Mouse (Mus musculus): Measurements from ENCODE around the gene Atp1b3.
A peak's percentile ranks its signal among the peaks of the same experiment; 100 is the strongest.
"Not testable (repeated sequence)": the region's sequence is repeated elsewhere in the genome, so short reads cannot be mapped to it uniquely, and the experiment has no call there.

The Atp1b3 gene

GRCm38 (mm10) chr9:96364141-96364838, at the start of gene Atp1b3:
Atp1b3 (minus strand) TSS chr9:96364442.
- peak; percentile 96 for DNase-seq (ENCODE audit: low spot score in 2 of 2)

- DNase-seq (ENCODE audit: low spot score in 2 of 2): no peak
Measured at GRCm38 (mm10) chr9:96412821-96413405, 48.7 kb upstream of the Atp1b3 start.

DNA sequence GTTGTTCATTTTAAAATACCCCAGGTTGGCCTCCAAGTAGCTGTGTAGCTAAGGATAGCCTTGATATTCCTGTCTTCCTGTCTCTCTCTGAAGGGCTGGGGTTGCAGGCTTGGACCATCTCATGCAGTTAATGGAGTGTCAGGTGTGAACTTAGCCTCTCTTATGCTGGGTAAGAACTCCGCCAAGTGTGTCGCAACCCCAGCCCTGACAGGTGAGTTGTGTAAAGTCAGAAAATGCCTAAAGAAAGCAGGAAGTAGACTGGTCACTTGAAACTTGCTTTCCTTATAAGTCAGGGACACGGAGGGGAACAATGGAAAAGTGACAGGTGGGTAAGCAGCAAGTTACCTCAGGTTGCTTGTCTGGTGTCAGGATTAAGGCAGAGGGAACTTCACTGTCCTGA, 40.1 kb upstream of the Atp1b3 start:
- no peak for DNase-seq (ENCODE audit: low spot score in 2 of 2)

DNA sequence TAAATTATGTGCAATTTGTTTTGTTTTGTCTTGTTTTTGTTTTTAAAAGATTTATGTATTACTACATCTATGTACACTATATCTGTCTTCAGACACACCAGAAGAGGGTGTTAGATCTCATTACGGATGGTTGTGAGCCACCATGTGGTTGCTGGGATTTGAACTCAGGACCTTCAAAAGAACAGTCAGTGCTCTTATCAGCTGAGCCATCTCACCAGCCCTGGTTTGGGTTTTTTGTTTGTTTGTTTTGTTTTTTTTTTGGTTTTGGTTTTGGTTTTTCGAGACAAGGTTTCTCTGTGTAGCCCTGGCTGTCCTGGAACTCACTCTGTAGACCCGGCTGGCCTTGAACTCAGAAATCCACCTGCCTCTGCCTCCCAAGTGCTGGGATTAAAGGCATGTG, 35.7 kb upstream of the Atp1b3 start:
- DNase-seq (ENCODE audit: low spot score in 2 of 2): not testable (repeated sequence)

DNA sequence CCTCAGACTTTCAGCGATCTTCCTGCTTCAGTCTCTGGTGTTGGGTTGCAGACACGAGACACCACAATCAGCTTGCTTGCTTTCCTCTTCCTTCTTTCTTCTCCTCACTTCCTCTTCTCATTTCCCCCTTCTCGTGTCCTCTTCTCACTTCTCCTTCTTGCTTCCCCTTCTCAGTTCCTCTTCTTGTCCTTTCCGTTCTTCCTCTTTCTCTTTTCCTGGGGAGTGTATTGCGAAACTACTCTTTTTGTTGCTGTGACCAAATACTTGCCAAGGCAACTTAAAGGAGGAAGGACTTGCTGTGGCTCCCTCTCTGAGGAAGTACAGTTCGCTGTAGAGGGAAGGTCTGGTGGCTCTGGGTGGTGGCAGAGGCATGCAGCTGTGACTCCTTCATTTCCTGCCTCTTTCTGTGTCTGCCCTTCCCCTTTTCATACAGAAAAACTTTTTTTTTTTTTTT, 35.2 kb upstream of the Atp1b3 start:
- DNase-seq (ENCODE audit: low spot score in 2 of 2): no peak

DNA sequence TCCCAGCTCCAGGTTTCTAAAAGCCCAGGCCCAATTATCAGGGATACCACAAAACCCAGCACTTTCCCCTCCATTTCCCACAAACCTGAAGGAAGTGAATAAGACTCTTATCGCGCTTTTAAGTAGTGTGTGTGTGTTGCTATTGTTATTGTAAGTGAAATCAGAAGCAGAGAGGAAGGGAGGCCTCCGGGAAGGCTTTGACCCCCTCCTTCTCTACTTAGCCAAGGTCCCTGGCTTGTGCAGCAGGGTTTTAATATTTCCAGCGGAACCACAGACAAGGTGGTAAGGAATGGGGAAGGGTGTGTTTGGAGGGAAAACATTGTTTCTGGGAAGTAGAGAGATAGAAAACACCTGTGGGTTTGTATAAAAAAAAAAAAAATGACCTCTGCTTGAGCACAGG, 34.4 kb upstream of the Atp1b3 start:
- DNase-seq (ENCODE audit: low spot score in 2 of 2): no peak

DNA sequence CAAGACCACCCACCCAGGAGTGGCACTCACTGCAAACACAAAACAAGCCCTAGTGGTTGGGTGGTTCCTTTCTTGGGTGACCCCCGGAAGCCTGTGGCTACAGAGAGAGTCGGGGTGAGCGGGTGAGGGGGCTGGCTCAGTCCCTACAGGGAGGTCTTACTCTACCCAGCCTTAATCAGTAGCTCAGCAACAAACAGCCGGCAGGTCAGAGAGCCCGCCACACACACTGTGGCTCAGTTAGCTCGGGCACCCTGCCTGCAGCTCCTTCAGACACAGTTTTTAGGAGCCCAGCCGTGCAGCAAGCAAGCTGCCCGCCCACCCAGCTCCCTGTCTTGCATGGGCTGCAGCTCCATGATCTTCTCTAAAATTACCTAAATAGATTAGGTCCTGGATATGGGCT, 33.9 kb upstream of the Atp1b3 start:
- DNase-seq (ENCODE audit: low spot score in 2 of 2): no peak

GRCm38 (mm10) chr9:96394910-96395690, 30.9 kb upstream of the Atp1b3 start:
- no peak for DNase-seq (ENCODE audit: low spot score in 2 of 2)

DNA sequence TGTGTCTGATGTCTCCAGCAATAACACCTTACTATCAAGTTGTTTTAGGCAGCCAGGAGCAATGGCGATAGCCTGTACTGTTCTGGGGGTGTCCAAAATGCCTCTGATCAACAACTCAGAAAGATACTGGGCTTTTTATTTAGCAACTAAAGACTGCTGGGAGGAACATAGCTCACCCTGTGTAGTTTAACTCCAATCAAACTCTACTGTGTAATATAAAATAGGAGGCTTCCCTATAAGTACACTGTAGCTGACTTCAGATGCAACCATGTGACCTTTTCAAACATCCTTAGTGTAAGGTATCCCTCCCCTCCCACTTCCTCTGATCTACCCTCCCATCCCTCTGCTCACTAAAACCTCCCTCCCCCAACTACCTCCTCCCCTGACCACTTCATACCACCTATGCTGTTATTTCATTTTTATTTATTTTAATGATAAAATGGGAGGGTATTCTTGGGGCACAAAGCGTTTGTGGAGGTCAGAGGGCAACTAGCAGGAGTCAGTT, 29.5 kb upstream of the Atp1b3 start:
- DNase-seq (ENCODE audit: low spot score in 2 of 2): no peak

DNA sequence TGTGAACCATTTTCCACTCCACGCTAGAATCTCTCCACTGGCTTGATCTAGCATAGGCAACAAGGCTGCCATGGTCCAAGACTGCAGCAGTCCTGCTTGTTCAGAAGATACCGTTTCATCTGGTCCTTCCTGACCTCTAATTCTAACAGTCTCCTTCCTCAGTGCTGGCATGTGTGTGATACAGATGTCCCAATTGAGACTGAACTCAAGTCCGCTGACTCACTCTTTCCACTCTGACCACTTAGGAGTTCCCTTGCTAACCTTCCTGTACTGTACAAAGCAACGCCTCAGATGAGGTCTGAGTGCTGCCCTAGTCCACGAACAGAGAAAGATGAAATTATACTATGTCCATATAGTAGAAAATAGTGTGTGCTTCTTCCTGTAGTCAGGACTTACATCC, 28.9 kb upstream of the Atp1b3 start:
- DNase-seq (ENCODE audit: low spot score in 2 of 2): no peak

DNA sequence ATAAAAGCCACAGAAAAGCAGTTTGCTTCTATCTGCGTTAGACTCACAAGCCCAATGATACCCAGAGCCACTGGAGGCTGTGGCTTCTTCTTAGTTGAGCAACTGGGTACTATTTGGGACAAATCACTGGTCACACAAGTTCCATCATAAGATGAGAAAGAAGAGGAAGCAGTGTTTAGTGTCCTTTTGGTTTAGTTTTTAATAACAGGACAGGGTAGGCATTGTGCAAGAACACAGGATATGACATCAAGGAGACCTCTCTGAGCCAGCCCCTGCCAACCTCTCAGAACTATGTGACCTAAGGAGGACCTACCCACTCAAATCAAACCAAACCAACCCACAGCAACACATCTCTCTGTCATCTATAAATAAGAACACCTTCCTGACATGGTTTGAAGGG, 27.7 kb upstream of the Atp1b3 start:
- no peak for DNase-seq (ENCODE audit: low spot score in 2 of 2)

- DNase-seq (ENCODE audit: low spot score in 2 of 2): no peak
Measured at GRCm38 (mm10) chr9:96383714-96384487, 19.7 kb upstream of the Atp1b3 start.

DNA sequence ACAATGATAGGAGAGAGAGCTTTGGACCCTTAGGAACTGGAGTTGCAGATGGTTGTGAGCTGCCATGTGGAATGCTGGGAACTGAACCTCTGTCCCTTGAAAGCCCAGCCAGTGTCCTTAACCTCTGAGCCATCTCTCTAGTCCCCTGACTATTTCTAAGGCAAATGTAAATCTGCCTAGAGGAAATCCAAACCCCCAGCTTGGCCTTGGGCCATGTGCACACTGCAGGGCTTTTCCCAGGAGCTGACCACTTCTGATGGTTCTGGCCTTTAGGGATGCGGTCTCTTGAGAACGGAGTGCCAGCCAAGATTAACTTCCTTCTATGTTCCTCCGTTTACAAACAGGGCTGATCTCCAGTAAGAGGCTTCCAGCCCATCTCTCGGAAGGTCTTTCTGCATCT, 18.5 kb upstream of the Atp1b3 start:
- no peak for DNase-seq (ENCODE audit: low spot score in 2 of 2)

- no peak for DNase-seq (ENCODE audit: low spot score in 2 of 2)
Measured at GRCm38 (mm10) chr9:96381393-96381792, 17.2 kb upstream of the Atp1b3 start.

DNA sequence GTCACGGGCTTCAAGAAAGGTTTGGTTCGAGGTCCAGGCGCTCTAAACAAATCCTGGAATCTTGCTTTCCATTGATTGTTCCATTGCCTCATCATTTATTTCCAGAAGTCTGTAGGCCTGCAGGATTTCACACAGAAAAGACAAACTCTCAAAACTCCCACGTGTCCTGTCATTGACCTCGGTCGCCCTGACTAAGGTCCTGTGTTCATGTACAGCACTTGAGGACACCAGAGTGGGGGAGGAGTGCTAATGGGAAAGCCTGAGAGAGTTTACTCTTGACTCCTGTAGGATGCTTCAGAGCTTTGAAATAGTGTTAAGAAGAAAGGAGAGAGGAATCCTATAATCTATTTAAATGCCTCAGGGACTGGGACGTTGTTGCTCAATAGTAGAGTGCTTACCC, 15.3 kb upstream of the Atp1b3 start:
- DNase-seq (ENCODE audit: low spot score in 2 of 2): no peak

DNA sequence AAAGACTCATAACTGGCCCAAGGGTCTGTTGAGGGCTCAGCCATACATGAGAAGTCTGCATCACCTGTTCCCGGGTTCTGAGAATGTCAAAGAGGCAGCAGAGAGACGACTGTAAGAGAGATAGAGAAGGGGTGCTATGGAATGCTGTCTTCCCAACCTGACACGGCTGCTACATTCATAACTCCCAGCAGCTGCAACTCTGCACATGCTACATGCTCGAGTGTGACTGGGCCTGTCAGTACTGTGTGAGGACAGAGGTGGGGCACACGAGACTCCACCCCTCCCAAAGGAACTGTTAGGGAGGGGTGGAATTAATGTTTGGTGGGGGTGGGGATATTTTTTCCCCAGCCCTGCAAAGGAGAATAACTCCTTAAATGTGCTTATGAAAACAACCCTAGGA, 14.5 kb upstream of the Atp1b3 start:
- DNase-seq (ENCODE audit: low spot score in 2 of 2): no peak

DNA sequence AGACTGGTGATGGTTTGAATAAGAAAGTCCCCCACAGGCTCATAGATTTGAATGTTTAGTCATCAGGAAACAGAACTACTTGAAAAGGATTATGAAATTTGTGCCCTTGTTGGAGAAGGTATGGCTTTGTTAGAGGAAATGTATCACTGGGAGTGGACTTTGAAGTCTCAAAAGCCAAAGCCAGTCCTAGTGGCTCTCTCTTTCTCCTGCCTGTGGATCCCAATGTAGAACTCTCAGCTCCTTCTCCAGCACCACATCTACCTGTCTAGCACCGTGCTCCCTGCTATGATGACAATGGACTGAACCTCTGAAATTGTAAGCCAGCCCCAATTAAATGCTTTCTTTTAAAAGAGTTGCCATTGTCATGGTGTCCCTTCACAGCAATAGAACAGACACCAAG, 12.9 kb upstream of the Atp1b3 start:
- DNase-seq (ENCODE audit: low spot score in 2 of 2): no peak

- no peak for DNase-seq (ENCODE audit: low spot score in 2 of 2)
Measured at GRCm38 (mm10) chr9:96375819-96376218, 11.6 kb upstream of the Atp1b3 start.

- DNase-seq (ENCODE audit: low spot score in 2 of 2): no peak
Measured at GRCm38 (mm10) chr9:96371075-96371474, 6.8 kb upstream of the Atp1b3 start.

- no peak for DNase-seq (ENCODE audit: low spot score in 2 of 2)
Measured at GRCm38 (mm10) chr9:96369654-96370384, 5.6 kb upstream of the Atp1b3 start.

GRCm38 (mm10) chr9:96365271-96365872, 1.1 kb upstream of the Atp1b3 start:
- DNase-seq (ENCODE audit: low spot score in 2 of 2): no peak
